Comparison of ENCODE assay signal across 21 mouse cellular contexts in the genomic region with DNA sequence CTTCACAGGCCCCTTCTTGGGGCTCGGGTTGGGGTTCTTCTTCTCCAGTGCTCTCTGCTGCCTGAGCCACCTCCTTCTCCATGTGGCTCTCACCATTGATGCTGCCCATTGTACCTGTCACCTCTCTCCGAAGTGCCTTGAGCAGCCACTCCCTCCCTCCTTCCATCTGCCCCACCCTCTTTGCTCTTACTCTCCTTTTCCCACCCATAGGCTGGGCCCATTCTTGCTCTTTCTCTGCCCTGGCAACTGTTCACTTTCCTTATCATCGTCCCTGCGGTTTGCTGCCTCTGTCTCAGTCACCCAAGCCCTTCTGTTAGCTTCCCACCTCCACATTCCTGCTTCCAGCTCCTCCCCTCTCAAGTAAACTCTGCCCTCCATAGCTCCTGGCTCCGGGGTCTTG. TPM values are rescaled to one million over a fixed set of nuclear protein-coding genes. Genes with fewer than 3 reads are reported as not detected.
A peak's percentile ranks its signal among the peaks of the same experiment; 100 is the strongest.
DNase-seq lines count a peak whose midpoint lies in the region; ATAC-seq and TF ChIP-seq lines count a peak whose summit lies in the region.
"Had no signal": no experiment of that assay in that cellular context is flagged by ENCODE, and none has a peak within 500 bp of the region (broad histone marks: within the 10 kb centered on the region; RNA-seq: fewer than 3 reads in every experiment).

No protein-coding gene starts in this region.

- H3K4me1 ChIP-seq in heart, embryonic 11.5 days (ENCODE audit: control insufficient read depth, insufficient read depth, low read length), result peaks cover 6% of the 10 kb centered on the region
- peaks cover 6% of the 10 kb centered on the region; the same call in 1 of the 2 replicates for H3K4me1 ChIP-seq in lung, embryonic 14.5 days (ENCODE audit: insufficient read depth)
- H3K4me1 ChIP-seq in stomach, embryonic 15.5 days, result peaks cover 8% of the 10 kb centered on the region; the same call in 1 of the 2 replicates
- H3K4me1 ChIP-seq: forebrain, embryonic 15.5 days had no signal

- no peak overlapping the region for H3K27ac ChIP-seq in heart, embryonic 11.5 days (ENCODE audit: low read depth, low read length)
- no peak overlapping the region for H3K27ac ChIP-seq in lung, embryonic 14.5 days (ENCODE audit: low read depth)
- H3K27ac ChIP-seq in stomach, embryonic 15.5 days, result no peak overlapping the region
- H3K27ac ChIP-seq: embryonic facial prominence, embryonic 12.5 days; forebrain, embryonic 15.5 days; hindbrain, embryonic 12.5 days had no signal

- H3K9ac ChIP-seq in heart, embryonic 11.5 days (ENCODE audit: low read depth, low read length), result no peak overlapping the region
- no peak overlapping the region for H3K9ac ChIP-seq in lung, embryonic 14.5 days
- H3K9ac ChIP-seq in stomach, embryonic 15.5 days, result no peak overlapping the region
- H3K9ac ChIP-seq: embryonic facial prominence, embryonic 12.5 days; forebrain, embryonic 15.5 days; hindbrain, embryonic 12.5 days had no signal

- no peaks in the 10 kb centered on the region for H3K27me3 ChIP-seq in heart, embryonic 11.5 days (ENCODE audit: control insufficient read depth, insufficient read depth, low read length)
- H3K27me3 ChIP-seq in lung, embryonic 14.5 days (ENCODE audit: insufficient read depth, low read length), result no peaks in the 10 kb centered on the region
- H3K27me3 ChIP-seq in stomach, embryonic 15.5 days (replicated peaks), result no peaks in the 10 kb centered on the region
- H3K27me3 ChIP-seq: embryonic facial prominence, embryonic 12.5 days; forebrain, embryonic 15.5 days; hindbrain, embryonic 12.5 days had no signal

- no peak for DNase-seq in heart, postnatal 10 days
- DNase-seq in lung, embryonic 14.5 days, result no peak
- DNase-seq in lung, postnatal 14 days, result no peak
- peak; percentile 60 for DNase-seq in ES-CJ7 (ENCODE audit: low read depth, low spot score)
- no peak for DNase-seq in cerebellum, postnatal 25 days
- DNase-seq in embryo, embryonic 11 days, result no peak
- DNase-seq: adrenal gland, postnatal 25 days; cerebellum, adult 18-20 months; cerebellum, adult 9-11 months; gastrocnemius, postnatal 10 days; heart, postnatal 4 days; kidney, adult 2 months had no signal

- no peak overlapping the region for H3K4me3 ChIP-seq in heart, embryonic 11.5 days (ENCODE audit: low read depth, low read length)
- H3K4me3 ChIP-seq in lung, embryonic 14.5 days (ENCODE audit: low read depth, low read length), result no peak overlapping the region
- H3K4me3 ChIP-seq in stomach, embryonic 15.5 days (replicated peaks), result no peak overlapping the region
- H3K4me3 ChIP-seq: embryonic facial prominence, embryonic 12.5 days; forebrain, embryonic 15.5 days; hindbrain, embryonic 12.5 days had no signal

- H3K9me3 ChIP-seq in heart, embryonic 11.5 days (replicated peaks; ENCODE audit: control insufficient read depth, low read length), result no peaks in the 10 kb centered on the region
- no peaks in the 10 kb centered on the region for H3K9me3 ChIP-seq in lung, embryonic 14.5 days (ENCODE audit: low read depth, low read length)
- H3K9me3 ChIP-seq in stomach, embryonic 15.5 days, result no peaks in the 10 kb centered on the region
- H3K9me3 ChIP-seq: embryonic facial prominence, embryonic 12.5 days; forebrain, embryonic 15.5 days; hindbrain, embryonic 12.5 days had no signal

- intact Hi-C loops in heart, postnatal 10 days (cut with DNase I), result no loop called here

- no peak for TF ChIP-seq CTCF in lung, embryonic 14.5 days (IDR thresholded peaks at IDR 0.05; ENCODE audit: low read depth)

- peak overlapping the region; percentile 29; the same call in 1 of the 2 replicates for H3K4me2 ChIP-seq in heart, embryonic 11.5 days
- 0 out of 2 replicates have a peak overlapping the region, but pooled peaks have one; percentile 1 for H3K4me2 ChIP-seq in lung, embryonic 14.5 days
- no peak overlapping the region for H3K4me2 ChIP-seq in stomach, embryonic 15.5 days
- H3K4me2 ChIP-seq: embryonic facial prominence, embryonic 12.5 days; forebrain, embryonic 15.5 days; hindbrain, embryonic 12.5 days had no signal

- ATAC-seq in heart, embryonic 11.5 days (replicated peaks; ENCODE audit: insufficient number of reproducible peaks, low FRiP score, low TSS enrichment), result no peak
- 0 out of 2 replicates have a peak, but pooled peaks have one; percentile 24 for ATAC-seq in lung, embryonic 14.5 days (ENCODE audit: insufficient read depth)
- peak; percentile 68 for ATAC-seq in stomach, embryonic 15.5 days (ENCODE audit: insufficient read depth, low FRiP score, low read depth)
- ATAC-seq: activated CD4-positive, CD25-positive, alpha-beta regulatory T cell, adult 4 months; forebrain, embryonic 15.5 days; hindbrain, embryonic 16.5 days; inflammation-experienced regulatory T-cells, adult 6 months had no signal

- no peaks in the 10 kb centered on the region for H3K36me3 ChIP-seq in heart, embryonic 11.5 days (ENCODE audit: control insufficient read depth, insufficient read depth, low read length)
- H3K36me3 ChIP-seq in lung, embryonic 14.5 days (ENCODE audit: insufficient read depth), result no peaks in the 10 kb centered on the region
- H3K36me3 ChIP-seq in stomach, embryonic 15.5 days, result no peaks in the 10 kb centered on the region
- H3K36me3 ChIP-seq: embryonic facial prominence, embryonic 12.5 days; forebrain, embryonic 15.5 days; G1E; hindbrain, embryonic 12.5 days had no signal

- 15% methylated on average over 5 of the region's 5 CpGs for WGBS in heart, embryonic 11.5 days (ENCODE audit: insufficient replicate concordance)
- 9% methylated on average over 5 of the region's 5 CpGs for WGBS in lung, embryonic 14.5 days
- 22% methylated on average over 5 of the region's 5 CpGs for WGBS in stomach, embryonic 15.5 days

RNA-seq across cellular contexts. Expression of a gene that starts 25.4 kb away (rescaled TPM):
- 8.2 and 8.9 TPM in 2 replicates for polyA plus RNA-seq in heart, embryonic 11.5 days (2014; fragmentation: Nextera tagmentation; extraction: Ambion mirVana)
- 10 to 100 TPM in 1 of 2 experiments, 1 to 10 TPM in 1; 9.1 to 14.5 TPM for total RNA-seq in heart, postnatal 10 days (2021)
- 16.3 and 18.1 TPM in 2 replicates for polyA plus RNA-seq in lung, embryonic 14.5 days (2014; fragmentation: Nextera tagmentation; extraction: Ambion mirVana)
- polyA plus RNA-seq in stomach, embryonic 15.5 days (2015; fragmentation: Nextera tagmentation; extraction: Ambion mirVana), result 9.3 and 9.6 TPM in 2 replicates
- total RNA-seq: G1E had no signal
- polyA plus RNA-seq: activated CD4-positive, CD25-positive, alpha-beta regulatory T cell, adult 4 months; G1E had no signal
